Mouse (Mus musculus): ENCODE results near the gene Zfp790. TPM values are rescaled to one million over a fixed set of nuclear protein-coding genes. Genes with fewer than 3 reads are reported as not detected.

Zfp790 gene
- polyA plus RNA-seq (2011; ENCODE audit: insufficient read length, low read depth, missing spikeins), result 12.0 and 14.3 TPM in 2 replicates

GRCm38 (mm10) chr7:29815910-29816429, at the start of gene Zfp790:
Zfp790 (plus strand) TSS chr7:29816114.
- TF ChIP-seq POLR2A (IDR thresholded peaks at IDR 0.05; ENCODE audit: low read depth, low read length) (peak; percentile 90), CTCF (IDR thresholded peaks at IDR 0.05; ENCODE audit: borderline replicate concordance, insufficient read depth, low read length) (no peak)
- H3K4me3 ChIP-seq (ENCODE audit: insufficient read depth, low read length), result peak within 1 kb of the TSS; percentile 73

GRCm38 (mm10) chr7:29767058-29767686, 48.7 kb upstream of the Zfp790 start:
- H3K27ac ChIP-seq (ENCODE audit: insufficient read depth, low read length), result peak overlapping the region; percentile 76
- TF ChIP-seq POLR2A (IDR thresholded peaks at IDR 0.05; ENCODE audit: low read depth, low read length), result no peak; the same call in 1 of the 2 replicates
- no peak for TF ChIP-seq CTCF (IDR thresholded peaks at IDR 0.05; ENCODE audit: borderline replicate concordance, insufficient read depth, low read length)
- no peaks in the 10 kb centered on the region for H3K4me1 ChIP-seq (ENCODE audit: control insufficient read depth, insufficient read depth, low read length)
- peak overlapping the region; percentile 60 for H3K4me3 ChIP-seq (ENCODE audit: insufficient read depth, low read length)

More at GRCm38 (mm10) chr7:29815910-29816429, at the start of gene Zfp790:
- Histone ChIP-seq H3K27ac (ENCODE audit: insufficient read depth, low read length) (peak within 1 kb of the TSS; percentile 77), H3K4me1 (ENCODE audit: control insufficient read depth, insufficient read depth, low read length) (peaks cover 3% of the 10 kb centered on the region)

DNA sequence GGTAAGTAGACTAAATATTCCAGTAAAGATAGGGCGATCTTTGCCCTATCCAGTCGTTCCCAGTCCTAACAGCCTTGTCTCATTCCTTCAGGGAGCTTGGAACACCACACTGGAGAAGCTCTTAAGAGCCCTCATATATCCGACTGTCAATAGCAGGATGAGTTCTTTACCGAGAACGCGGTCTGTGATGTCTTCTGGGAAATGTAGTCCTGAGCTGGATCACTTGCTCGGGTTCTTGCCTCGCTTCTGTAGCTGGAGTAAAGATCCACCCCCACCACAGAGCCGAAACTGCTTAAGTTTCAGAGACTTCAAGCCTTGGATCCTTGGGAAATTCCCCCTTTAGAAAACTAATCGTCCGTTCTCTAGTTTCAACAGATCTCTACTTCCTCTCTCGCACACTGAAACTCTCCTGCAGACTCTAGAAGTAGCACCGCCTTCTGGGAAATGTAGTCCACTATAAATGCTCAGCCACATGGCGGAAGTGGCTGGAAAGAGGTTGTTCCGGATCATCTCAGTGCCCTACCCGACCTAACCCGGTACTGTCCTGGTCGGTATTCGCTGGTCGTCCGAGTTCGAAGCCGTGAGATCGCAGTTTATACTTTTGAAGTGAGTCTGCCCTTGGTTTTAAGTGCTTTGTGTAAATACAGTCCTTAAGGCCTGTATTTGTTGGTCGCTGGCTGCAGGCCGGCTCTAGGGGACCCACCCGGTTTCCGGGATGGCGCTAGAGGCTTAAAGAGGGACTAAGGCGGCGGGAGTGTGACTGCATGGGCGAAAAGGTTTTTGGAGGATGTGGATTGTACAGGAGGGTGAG, 47.6 kb upstream of the Zfp790 start, which contains the start of gene Zfp84:
TSS of gene Zfp84 (plus strand) at position 463 of the 811 bp plus-strand sequence.
- Histone ChIP-seq H3K4me1 (ENCODE audit: control insufficient read depth, insufficient read depth, low read length) (no peaks in the 10 kb centered on the region), H3K27ac (ENCODE audit: insufficient read depth, low read length) (peak within 1 kb of the TSS; percentile 99), H3K4me3 (ENCODE audit: insufficient read depth, low read length) (peak within 1 kb of the TSS; percentile 86)
- TF ChIP-seq CTCF (IDR thresholded peaks at IDR 0.05; ENCODE audit: borderline replicate concordance, insufficient read depth, low read length) (no peak), POLR2A (IDR thresholded peaks at IDR 0.05; ENCODE audit: low read depth, low read length) (peak; percentile 89)

DNA sequence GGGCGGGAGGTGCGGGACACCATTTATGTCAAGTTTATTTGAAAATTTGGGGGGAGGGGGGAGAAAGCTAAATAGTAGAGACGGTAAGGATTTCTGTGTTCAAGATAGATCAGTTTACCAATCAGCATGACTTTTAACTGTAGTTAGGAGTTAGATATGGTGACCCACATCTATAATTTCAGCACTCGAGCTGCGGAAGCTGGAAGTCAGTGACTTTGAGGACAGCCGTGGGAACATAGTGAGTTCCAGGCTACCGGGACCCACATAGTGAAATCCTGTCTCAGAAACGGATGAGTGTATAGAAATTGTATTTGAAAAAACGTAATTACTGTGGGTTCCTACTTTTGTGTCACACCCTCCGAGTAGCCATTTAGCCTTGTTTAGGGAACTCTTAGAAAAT, 46.9 kb upstream of the Zfp790 start:
- TF ChIP-seq CTCF (IDR thresholded peaks at IDR 0.05; ENCODE audit: borderline replicate concordance, insufficient read depth, low read length), result no peak
- no peak for TF ChIP-seq POLR2A (IDR thresholded peaks at IDR 0.05; ENCODE audit: low read depth, low read length)
- H3K4me1 ChIP-seq (ENCODE audit: control insufficient read depth, insufficient read depth, low read length), result no peaks in the 10 kb centered on the region
- peak overlapping the region; percentile 86 for H3K4me3 ChIP-seq (ENCODE audit: insufficient read depth, low read length)
- H3K27ac ChIP-seq (ENCODE audit: insufficient read depth, low read length), result peak overlapping the region; percentile 70; the same call in 1 of the 2 replicates

- TF ChIP-seq POLR2A (IDR thresholded peaks at IDR 0.05; ENCODE audit: low read depth, low read length) (no peak), CTCF (IDR thresholded peaks at IDR 0.05; ENCODE audit: borderline replicate concordance, insufficient read depth, low read length) (no peak)
- Histone ChIP-seq H3K4me1 (ENCODE audit: control insufficient read depth, insufficient read depth, low read length) (no peaks in the 10 kb centered on the region), H3K4me3 (ENCODE audit: insufficient read depth, low read length) (no peak overlapping the region), H3K27ac (ENCODE audit: insufficient read depth, low read length) (no peak overlapping the region)
Measured at GRCm38 (mm10) chr7:29773503-29773902, 42.4 kb upstream of the Zfp790 start.

- Histone ChIP-seq H3K4me3 (ENCODE audit: insufficient read depth, low read length) (no peak overlapping the region), H3K27ac (ENCODE audit: insufficient read depth, low read length) (no peak overlapping the region), H3K4me1 (ENCODE audit: control insufficient read depth, insufficient read depth, low read length) (no peaks in the 10 kb centered on the region)
- TF ChIP-seq POLR2A (IDR thresholded peaks at IDR 0.05; ENCODE audit: low read depth, low read length) (no peak), CTCF (IDR thresholded peaks at IDR 0.05; ENCODE audit: borderline replicate concordance, insufficient read depth, low read length) (no peak)
Measured at GRCm38 (mm10) chr7:29774371-29774770, 41.5 kb upstream of the Zfp790 start.

DNA sequence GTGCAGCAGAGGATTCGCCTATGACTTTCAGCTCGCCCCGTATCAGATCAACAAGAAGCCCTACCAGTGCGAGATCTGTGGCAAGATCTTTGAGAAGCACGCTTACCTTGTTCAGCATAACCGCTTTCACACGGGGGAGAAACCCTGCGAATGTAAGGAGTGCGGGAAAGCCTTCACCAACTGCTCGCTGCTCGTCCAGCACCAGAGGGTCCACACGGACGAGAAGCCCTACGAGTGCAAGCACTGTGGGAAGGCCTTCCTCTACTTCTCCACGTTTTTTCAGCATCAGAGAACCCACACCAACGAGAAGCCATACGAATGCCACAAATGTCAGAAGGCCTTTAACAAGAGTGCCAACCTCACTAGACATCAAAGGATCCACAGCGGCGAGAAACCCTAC, 39.3 kb upstream of the Zfp790 start:
- H3K4me1 ChIP-seq (ENCODE audit: control insufficient read depth, insufficient read depth, low read length), result no peaks in the 10 kb centered on the region
- no peak overlapping the region for H3K4me3 ChIP-seq (ENCODE audit: insufficient read depth, low read length)
- TF ChIP-seq CTCF (IDR thresholded peaks at IDR 0.05; ENCODE audit: borderline replicate concordance, insufficient read depth, low read length) (no peak), POLR2A (IDR thresholded peaks at IDR 0.05; ENCODE audit: low read depth, low read length) (no peak)
- H3K27ac ChIP-seq (ENCODE audit: insufficient read depth, low read length), result no peak overlapping the region

GRCm38 (mm10) chr7:29777372-29777771, 38.5 kb upstream of the Zfp790 start:
- no peak for TF ChIP-seq POLR2A (IDR thresholded peaks at IDR 0.05; ENCODE audit: low read depth, low read length)
- TF ChIP-seq CTCF (IDR thresholded peaks at IDR 0.05; ENCODE audit: borderline replicate concordance, insufficient read depth, low read length), result no peak
- Histone ChIP-seq H3K27ac (ENCODE audit: insufficient read depth, low read length) (no peak overlapping the region), H3K4me1 (ENCODE audit: control insufficient read depth, insufficient read depth, low read length) (no peaks in the 10 kb centered on the region), H3K4me3 (ENCODE audit: insufficient read depth, low read length) (no peak overlapping the region)

DNA sequence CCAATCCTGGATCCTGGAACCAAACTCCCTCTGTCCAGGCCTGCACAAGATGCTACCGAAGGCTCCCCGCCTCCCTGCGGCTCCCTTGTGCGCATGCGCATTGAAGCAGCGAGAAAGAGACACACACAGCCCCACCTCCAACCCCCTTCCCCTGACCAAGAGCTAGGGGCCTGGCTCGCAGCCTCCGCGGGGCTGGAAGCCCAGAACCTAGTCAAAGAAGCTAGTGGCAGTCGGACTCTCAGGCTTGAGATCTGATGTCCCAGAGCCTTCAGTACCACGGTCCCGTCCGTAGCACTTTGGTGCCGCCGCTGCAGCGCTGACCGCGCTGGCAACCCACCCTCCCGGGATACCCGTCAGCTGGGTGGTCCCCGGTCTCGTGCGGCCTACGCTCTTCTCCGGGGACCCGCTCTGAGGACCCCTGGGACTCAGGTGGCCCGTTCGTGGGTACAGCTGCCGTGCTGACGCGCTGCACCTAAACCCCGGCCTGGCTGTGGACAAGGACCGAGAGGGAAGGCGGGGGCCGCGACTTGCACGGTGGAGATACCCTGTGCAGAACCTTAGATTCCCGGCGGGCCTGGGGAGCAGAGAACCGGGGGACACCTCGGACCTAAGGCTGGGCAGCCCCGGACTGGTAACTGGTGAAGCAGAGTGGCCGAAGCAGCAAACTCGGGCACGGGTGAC, 31.9 kb upstream of the Zfp790 start, which contains the start of gene Zfp30:
TSS of gene Zfp30 (plus strand) at position 128 of the 681 bp plus-strand sequence.
- TF ChIP-seq CTCF (IDR thresholded peaks at IDR 0.05; ENCODE audit: borderline replicate concordance, insufficient read depth, low read length) (no peak), POLR2A (IDR thresholded peaks at IDR 0.05; ENCODE audit: low read depth, low read length) (peak; percentile 82)
- Histone ChIP-seq H3K4me3 (ENCODE audit: insufficient read depth, low read length) (peak within 1 kb of the TSS; percentile 77), H3K4me1 (ENCODE audit: control insufficient read depth, insufficient read depth, low read length) (no peaks in the 10 kb centered on the region), H3K27ac (ENCODE audit: insufficient read depth, low read length) (peak within 1 kb of the TSS; percentile 59)

All from embryonic fibroblast, embryonic 13.5 days (primary cell).